Mouse (Mus musculus) lung, adult 2 months (tissue): ENCODE data around the gene Ptp4a2.

ENCODE experiments used
- CTCF ChIP-seq: fragments of 200-500 bp; IDR thresholded peaks from 2 replicates; pipeline ENCODE4 v1.5.1; 2011; ENCODE audit warnings: mild to moderate bottlenecking, low read length, control low read depth; ENCODE audit not compliant: insufficient read depth
- POLR2A ChIP-seq: fragments of 200-500 bp; IDR thresholded peaks from 2 replicates; pipeline ENCODE4 v1.6.1; 2011; ENCODE audit warnings: low read depth, mild to moderate bottlenecking, control low read depth, low read length, borderline replicate concordance; ENCODE audit errors: extremely low read depth

DNA sequence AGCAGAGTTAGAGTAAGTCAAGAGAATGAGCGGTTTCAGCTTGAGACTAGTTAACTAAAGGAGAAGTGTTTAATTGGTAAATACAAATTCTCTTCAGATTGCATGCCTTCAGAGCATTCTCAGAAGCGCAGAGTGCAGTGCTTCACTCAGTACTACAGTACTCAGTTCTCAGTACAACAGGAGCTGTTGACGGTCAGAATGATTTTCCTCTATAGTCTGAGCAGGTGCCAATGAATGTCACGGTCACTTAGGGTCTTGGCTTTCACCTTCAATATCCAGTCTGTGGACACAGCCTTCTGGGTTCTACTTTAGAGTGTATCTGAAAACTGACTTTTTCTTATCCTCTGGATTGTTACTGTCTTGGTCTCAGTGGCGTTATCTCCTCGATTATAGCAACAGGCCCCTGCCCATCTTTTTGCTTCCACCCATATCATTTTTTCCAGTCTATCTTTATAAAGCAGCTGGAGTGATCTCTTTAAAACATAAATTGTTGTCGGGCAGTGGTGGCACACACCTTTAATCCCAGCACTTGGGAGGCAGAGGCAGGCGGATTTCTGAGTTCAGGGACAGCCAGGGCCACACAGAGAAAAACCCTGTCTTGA lies 19.4 kb downstream of the Ptp4a2 start:
- no peak for TF ChIP-seq CTCF
- no peak for TF ChIP-seq POLR2A
